Mouse (Mus musculus): ENCODE measurements around the gene Prr3. TPM values are rescaled to one million over a fixed set of nuclear protein-coding genes. Genes with fewer than 3 reads are reported as not detected.
"Not testable (repeated sequence)": the region's sequence is repeated elsewhere in the genome, so short reads cannot be mapped to it uniquely, and the experiment has no call there.

Prr3 gene
- total and polyA plus RNA-seq, 3 experiments, result 4.0 to 32.0 (median 5.5) TPM

DNA sequence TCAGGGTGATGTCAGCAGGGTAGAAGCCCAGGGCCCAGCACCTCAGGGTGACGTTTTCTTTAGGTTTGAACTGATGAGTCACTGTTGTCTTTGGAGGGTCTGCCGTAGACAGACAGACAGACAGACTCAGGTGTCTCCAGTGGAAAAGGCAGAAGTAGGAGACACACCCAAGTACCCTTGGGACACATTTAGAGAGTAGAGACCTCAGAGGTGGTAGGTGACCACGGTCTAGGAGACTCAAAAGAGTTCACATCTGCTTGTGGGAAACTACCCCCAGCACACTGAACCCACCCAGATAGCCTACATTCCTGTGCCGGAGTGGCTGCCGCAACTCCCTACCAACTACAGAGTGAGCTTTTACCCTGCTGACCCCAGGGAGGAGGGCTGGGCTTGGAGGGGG, 34.9 kb upstream of the Prr3 start (continued):
- TF ChIP-seq IRF4 (IDR thresholded peaks at IDR 0.05; ENCODE audit: low read depth, low read length) (0 out of 2 replicates have a peak, but pooled peaks have one; percentile 18), ETS1 (conservative IDR thresholded peaks at IDR 0.05; ENCODE audit: low read depth, low read length) (peak; percentile 68), BHLHE40 (IDR thresholded peaks at IDR 0.05; ENCODE audit: low read depth, low read length) (peak; percentile 44; the same call in 1 of the 2 replicates), USF2 (conservative IDR thresholded peaks at IDR 0.05; ENCODE audit: low read depth, low read length) (no peak), KAT2A (IDR thresholded peaks at IDR 0.05; ENCODE audit: insufficient replicate concordance, low read length) (no peak)

DNA sequence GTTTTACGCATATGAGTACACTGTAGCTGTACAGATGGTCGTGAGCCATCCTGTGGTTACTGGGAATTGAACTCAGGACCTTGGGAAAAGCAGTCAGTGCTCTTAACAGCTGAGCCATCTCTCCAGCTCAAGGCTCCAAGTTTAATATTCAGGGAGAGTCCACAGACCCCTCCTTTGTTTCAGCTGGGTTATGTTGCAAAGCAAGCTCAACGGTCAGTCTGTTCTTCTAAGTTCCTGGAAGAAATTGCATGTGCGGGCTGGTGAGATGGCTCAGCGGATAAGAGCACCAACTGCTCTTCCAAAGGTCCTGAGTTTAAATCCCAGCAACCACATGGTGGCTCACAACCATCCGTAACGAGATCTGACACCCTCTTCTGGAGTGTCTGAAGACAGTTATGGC, 24.4 kb upstream of the Prr3 start:
- H3K4me2 ChIP-seq (ENCODE audit: insufficient read depth, low read depth, poor library complexity, severe bottlenecking); DNase-seq (ENCODE audit: extremely low read depth); in situ Hi-C loops (cut with MboI; ENCODE audit: low pct_ligation_motif_present, low pct_unique_long_range_greater_than_20kb, low sequenced_read_pairs); H3K9ac ChIP-seq (ENCODE audit: insufficient read depth, low read depth); dilution Hi-C loops (cut with MboI; ENCODE audit: extremely low pct_ligation_motif_present, extremely low pct_unique_long_range_greater_than_20kb, low sequenced_read_pairs); H3K4me3 ChIP-seq (replicated peaks in 1 of 3; ENCODE audit: low read depth in 2 of 3, low read length in 2 of 3, poor library complexity in 1 of 3); H3K27ac ChIP-seq (ENCODE audit: insufficient read depth, low read depth); H3K27me3 ChIP-seq (replicated peaks): not testable (repeated sequence)
- peaks cover 3 to 33% of the 10 kb centered on the region in 2 experiments; a peak in 2 of 4 replicates for H3K4me1 ChIP-seq (ENCODE audit: control insufficient read depth in 1 of 2, insufficient read depth in 2 of 2)
- peaks cover 31% of the 10 kb centered on the region for H3K9me3 ChIP-seq (replicated peaks; ENCODE audit: low read length)
- peaks cover 18 to 40% of the 10 kb centered on the region in 2 experiments for H3K36me3 ChIP-seq (replicated peaks in 1 of 2; ENCODE audit: control insufficient read depth in 1 of 2, insufficient read depth in 1 of 2, low read length in 1 of 2)
- H3K79me2 ChIP-seq (replicated peaks; ENCODE audit: control insufficient read depth, extremely low read depth, insufficient read depth, poor library complexity, severe bottlenecking), result peaks cover 46% of the 10 kb centered on the region

DNA sequence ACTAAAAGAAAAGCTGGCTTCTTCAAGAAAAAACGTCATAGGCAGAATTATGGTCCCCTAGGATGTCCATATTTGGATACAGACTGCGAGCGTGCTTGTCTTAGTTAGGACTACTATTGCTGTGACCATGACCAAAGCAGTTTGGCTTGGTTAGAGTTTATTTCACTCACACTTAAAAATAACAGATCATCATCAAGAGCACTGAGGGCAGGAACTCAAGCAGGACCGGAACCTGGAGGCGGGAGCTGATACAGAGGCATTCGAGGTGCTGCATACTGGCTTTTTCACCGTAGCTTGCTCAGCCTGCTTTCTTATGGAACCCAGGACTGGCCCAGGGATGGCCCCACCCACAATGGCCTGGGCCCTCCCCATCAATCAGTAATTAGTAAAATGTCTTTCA, 23.3 kb upstream of the Prr3 start:
- Histone ChIP-seq H3K79me2 (replicated peaks; ENCODE audit: control insufficient read depth, extremely low read depth, insufficient read depth, poor library complexity, severe bottlenecking) (peaks cover 46% of the 10 kb centered on the region), H3K4me3 (replicated peaks in 1 of 3; ENCODE audit: low read depth in 2 of 3, low read length in 2 of 3, poor library complexity in 1 of 3) (no peak overlapping the region), H3K36me3 (replicated peaks in 1 of 2; ENCODE audit: control insufficient read depth in 1 of 2, insufficient read depth in 1 of 2, low read length in 1 of 2) (peaks cover 18 to 40% of the 10 kb centered on the region in 2 experiments), H3K4me1 (ENCODE audit: control insufficient read depth in 1 of 2, insufficient read depth in 2 of 2) (peaks cover 3 to 33% of the 10 kb centered on the region in 2 experiments; a peak in 2 of 4 replicates), H3K27ac (ENCODE audit: insufficient read depth, low read depth) (no peak overlapping the region), H3K27me3 (replicated peaks) (no peaks in the 10 kb centered on the region), H3K4me2 (ENCODE audit: insufficient read depth, low read depth, poor library complexity, severe bottlenecking) (no peak overlapping the region), H3K9ac (ENCODE audit: insufficient read depth, low read depth) (no peak overlapping the region), H3K9me3 (replicated peaks; ENCODE audit: low read length) (peaks cover 31% of the 10 kb centered on the region)
- no peak for DNase-seq (ENCODE audit: extremely low read depth)
- TF ChIP-seq RAD21 (IDR thresholded peaks at IDR 0.05; ENCODE audit: low read depth, low read length), result no peak
- TF ChIP-seq ZC3H11A (IDR thresholded peaks at IDR 0.05; ENCODE audit: low read depth, low read length), result no peak
- TF ChIP-seq NELFE (IDR thresholded peaks at IDR 0.05; ENCODE audit: low read depth, low read length), result no peak
- no peak for TF ChIP-seq ZMIZ1 (IDR thresholded peaks at IDR 0.05; ENCODE audit: low read depth, low read length)
- no peak for TF ChIP-seq MXI1 (IDR thresholded peaks at IDR 0.05; ENCODE audit: low read depth, low read length)
- TF ChIP-seq MYC (IDR thresholded peaks at IDR 0.05; ENCODE audit: low read depth, low read length), result no peak
- no peak for TF ChIP-seq EP300 (IDR thresholded peaks at IDR 0.05; ENCODE audit: low read length)
- TF ChIP-seq POLR2A (IDR thresholded peaks at IDR 0.05; ENCODE audit: low read depth, low read length), result no peak
- in situ Hi-C loops (cut with MboI; ENCODE audit: low pct_ligation_motif_present, low pct_unique_long_range_greater_than_20kb, low sequenced_read_pairs) (no loop called here), dilution Hi-C loops (cut with MboI; ENCODE audit: extremely low pct_ligation_motif_present, extremely low pct_unique_long_range_greater_than_20kb, low sequenced_read_pairs) (no loop called here)

All from CH12.LX (cell line).